Mouse (Mus musculus) testis, postnatal 14 days (tissue): ENCODE results near the gene H2-T24.
"Not testable (repeated sequence)": the region's sequence is repeated elsewhere in the genome, so short reads cannot be mapped to it uniquely, and the experiment has no call there.

Experiments used
- DNase-seq: peaks from one replicate; pipeline ENCODE4 v3.0.0; 2021; ENCODE audit warnings: low spot score

The H2-T24 gene

GRCm38 (mm10) chr17:36020191-36021073, at the start of gene H2-T24:
Gene H2-T24 (minus strand): TSS chr17:36020560.
- peak; percentile 48 for DNase-seq

GRCm38 (mm10) chr17:36060829-36061228, 40.5 kb upstream of the H2-T24 start:
- peak; percentile 75 for DNase-seq

- not testable (repeated sequence) for DNase-seq
Observed at GRCm38 (mm10) chr17:36058362-36058761, 38.0 kb upstream of the H2-T24 start, which contains the start of gene Gm11127. Gene Gm11127 (minus strand): TSS chr17:36058371.

GRCm38 (mm10) chr17:36057927-36058326, 37.6 kb upstream of the H2-T24 start:
- not testable (repeated sequence) for DNase-seq

GRCm38 (mm10) chr17:36043286-36043685, 22.9 kb upstream of the H2-T24 start:
- no peak for DNase-seq

- peak; percentile 69 for DNase-seq
Observed at GRCm38 (mm10) chr17:36042610-36043169, 22.3 kb upstream of the H2-T24 start, which contains the start of the genes H2-T22 and Gm6034. Gene H2-T22 (minus strand): TSS chr17:36042747. Gene Gm6034 (plus strand): TSS chr17:36042961.

GRCm38 (mm10) chr17:36042055-36042454, 21.7 kb upstream of the H2-T24 start:
- not testable (repeated sequence) for DNase-seq

GRCm38 (mm10) chr17:36040604-36041003, 20.2 kb upstream of the H2-T24 start:
- DNase-seq = not testable (repeated sequence)

- not testable (repeated sequence) for DNase-seq
Observed at GRCm38 (mm10) chr17:36036126-36036525, 15.8 kb upstream of the H2-T24 start.

- DNase-seq = not testable (repeated sequence)
Observed at GRCm38 (mm10) chr17:36035010-36035638, 14.8 kb upstream of the H2-T24 start.

- DNase-seq = not testable (repeated sequence)
Observed at GRCm38 (mm10) chr17:36034524-36034923, 14.2 kb upstream of the H2-T24 start.

- peak; percentile 30 for DNase-seq
Observed at GRCm38 (mm10) chr17:36032351-36032875, 12.1 kb upstream of the H2-T24 start, which contains the start of gene H2-T23. Gene H2-T23 (minus strand): TSS chr17:36032855.

GRCm38 (mm10) chr17:36031583-36032331, 11.4 kb upstream of the H2-T24 start:
- not testable (repeated sequence) for DNase-seq

- not testable (repeated sequence) for DNase-seq
Observed at GRCm38 (mm10) chr17:36030703-36031582, 10.6 kb upstream of the H2-T24 start.

GRCm38 (mm10) chr17:36030046-36030702, 9.8 kb upstream of the H2-T24 start:
- not testable (repeated sequence) for DNase-seq

- DNase-seq = no peak
Observed at GRCm38 (mm10) chr17:36028879-36029619, 8.7 kb upstream of the H2-T24 start.

GRCm38 (mm10) chr17:36027663-36028062, 7.3 kb upstream of the H2-T24 start:
- DNase-seq = no peak

GRCm38 (mm10) chr17:36025901-36026300, 5.5 kb upstream of the H2-T24 start:
- no peak for DNase-seq

- no peak for DNase-seq
Observed at GRCm38 (mm10) chr17:36025197-36025596, 4.8 kb upstream of the H2-T24 start.
